Mouse (Mus musculus) gastrocnemius, adult 8-10 months (tissue): ENCODE data around the gene Pxn. TPM values are rescaled to one million over a fixed set of nuclear protein-coding genes. Genes with fewer than 3 reads are reported as not detected.
"Not testable (repeated sequence)": the region's sequence is repeated elsewhere in the genome, so short reads cannot be mapped to it uniquely, and the experiment has no call there.

ENCODE experiments used
- DNase-seq, 2 experiments: peaks; one replicate each; pipeline ENCODE4 v3.0.0; 2022; ENCODE audit warnings: low spot score in 2 of 2
- total RNA-seq, 4 experiments: library from RNA; stranded (reverse); gene quantifications; 2 replicates each; pipeline ENCODE4 v1.2.4; 2022

Pxn gene
- total RNA-seq, 4 experiments from 2014 or later, result 76.0 to 89.9 (median 78.1) TPM

DNA sequence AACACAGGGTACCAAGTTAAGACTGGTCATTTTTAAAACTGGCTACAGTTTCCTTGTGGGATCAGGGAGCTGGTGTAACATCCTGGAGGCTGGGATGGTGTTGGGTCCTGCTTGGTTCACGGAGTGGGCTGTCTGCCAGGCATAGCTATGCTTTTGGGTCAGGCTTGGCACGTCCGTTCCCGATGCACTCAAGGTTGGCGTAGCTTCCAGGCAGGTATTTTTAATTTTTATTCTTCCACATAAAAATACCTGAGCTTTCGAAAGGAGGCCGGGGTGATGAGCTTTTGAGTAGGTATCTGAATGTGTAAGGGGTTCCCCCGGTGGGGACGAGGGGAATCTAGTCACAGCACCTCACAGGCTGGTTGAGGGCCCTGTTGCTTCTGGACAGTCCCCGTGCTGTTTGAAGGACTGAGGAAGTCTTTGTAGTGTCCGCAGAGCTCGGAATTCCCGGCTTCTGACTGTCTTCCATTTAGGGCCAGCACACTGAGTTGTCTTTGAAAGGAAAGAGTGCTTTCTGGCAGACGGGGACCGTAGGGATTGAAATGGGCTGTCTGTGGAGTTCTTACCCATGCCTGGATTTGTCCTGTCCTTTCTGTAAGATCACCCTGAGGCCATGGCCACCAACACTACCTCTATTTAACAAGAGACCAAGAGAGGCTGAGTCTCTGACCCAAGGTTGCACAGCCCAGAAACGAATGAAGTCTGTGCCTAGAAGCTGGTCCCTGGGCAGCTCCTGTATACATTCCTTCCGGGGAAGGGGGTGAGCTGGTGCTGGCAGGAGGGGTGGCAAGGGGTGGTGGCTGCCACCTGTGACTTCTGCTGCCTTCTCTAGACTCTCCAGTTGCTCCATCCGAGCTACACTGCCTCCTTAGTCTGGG, 1.7 kb downstream of the Pxn start:
- DNase-seq, result no peak

GRCm38 (mm10) chr5:115508859-115509147, 2.3 kb downstream of the Pxn start:
- DNase-seq, result peak; percentile 54 to 67

DNA sequence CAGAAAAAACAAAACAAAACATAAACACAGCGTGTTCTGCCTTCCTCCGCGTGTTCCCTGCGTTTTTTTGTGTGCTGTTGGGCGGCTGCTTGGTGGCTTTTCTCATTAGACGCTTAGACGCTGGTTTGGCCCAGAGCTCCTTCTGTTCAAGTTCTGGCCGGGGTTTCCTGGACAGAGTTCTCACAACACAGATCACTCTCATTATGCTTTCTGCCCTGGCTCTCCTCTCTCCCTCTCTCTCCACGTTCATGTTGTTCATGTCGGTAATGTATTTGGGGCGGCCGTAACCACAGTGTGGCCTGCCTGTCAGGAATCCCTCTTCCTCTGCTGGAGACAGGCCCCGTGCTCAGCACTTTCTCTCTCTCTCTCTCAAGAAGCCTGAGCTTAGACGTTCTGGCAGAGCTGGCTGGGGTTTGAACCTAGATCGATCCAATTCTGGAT, 2.9 kb downstream of the Pxn start:
- DNase-seq, result peak in 1 of 2 experiments; percentile 40

DNA sequence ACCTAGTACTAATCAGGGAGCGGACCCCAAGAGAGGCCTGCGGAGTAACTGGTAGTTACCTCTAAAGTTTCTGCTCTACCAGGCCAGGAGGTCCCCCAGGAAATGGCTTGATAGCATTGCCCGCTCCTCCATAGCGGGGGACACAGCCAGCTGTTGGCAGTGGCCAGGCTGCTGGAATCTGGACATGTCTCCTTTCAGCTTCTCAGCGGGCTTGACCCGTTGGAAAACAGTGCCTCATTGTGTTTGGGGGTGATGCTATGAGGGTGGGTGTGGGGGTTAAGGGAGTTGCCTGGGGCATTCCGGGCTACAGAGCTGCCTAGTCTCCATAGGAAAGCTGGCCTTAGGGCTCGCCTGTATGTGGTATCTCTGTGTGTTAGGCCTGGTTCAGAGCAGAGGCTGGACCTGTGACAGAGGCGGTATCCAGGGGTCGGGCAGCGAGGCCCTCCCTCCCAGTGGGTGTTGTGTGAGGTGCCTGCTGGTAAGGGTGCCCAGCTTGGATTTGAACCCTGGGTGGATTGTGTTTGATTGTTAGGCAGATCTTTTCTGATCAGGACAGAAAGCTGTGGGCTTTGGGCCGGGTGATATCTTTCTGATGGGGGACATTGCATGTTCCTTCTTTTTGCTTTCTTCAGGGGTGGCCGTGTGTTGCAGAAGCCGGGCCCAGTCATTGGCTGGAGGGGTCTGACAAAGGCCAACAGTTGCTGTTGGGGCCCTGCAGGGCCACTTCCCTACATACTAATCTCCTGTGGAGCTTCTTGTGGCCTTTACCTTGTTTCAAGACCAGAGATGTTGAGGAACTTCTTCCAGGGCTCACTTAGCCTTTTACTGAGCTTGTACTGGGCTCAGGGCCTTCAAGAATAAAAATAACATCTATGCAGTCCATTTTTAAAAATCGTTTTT, 3.6 kb downstream of the Pxn start:
- no peak for DNase-seq

DNA sequence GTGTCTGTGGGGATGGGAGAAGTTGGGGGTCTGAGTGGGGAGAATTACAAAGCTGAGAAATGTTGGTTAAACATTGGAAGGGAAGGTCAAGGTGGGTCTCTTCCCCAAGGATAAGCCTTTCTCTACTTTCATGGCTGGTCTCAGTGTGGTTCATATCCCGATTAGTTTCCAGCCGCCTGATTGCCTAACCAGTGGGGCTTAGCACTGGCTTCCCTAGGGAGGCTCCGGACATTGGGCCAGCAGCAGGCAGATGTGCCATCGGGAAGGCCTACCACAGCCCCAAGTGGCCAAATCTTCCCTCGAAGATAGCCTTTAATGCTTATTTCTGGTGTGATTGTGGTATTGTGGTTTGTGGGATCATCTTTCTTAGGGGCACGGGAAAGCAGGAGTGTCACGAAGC, 5.9 kb downstream of the Pxn start:
- DNase-seq, result no peak

- DNase-seq, result no peak
Observed at GRCm38 (mm10) chr5:115513246-115513645, 6.8 kb downstream of the Pxn start.

- DNase-seq, result no peak
Observed at GRCm38 (mm10) chr5:115513721-115514120, 7.2 kb downstream of the Pxn start.

- no peak for DNase-seq
Observed at GRCm38 (mm10) chr5:115514346-115514745, 7.9 kb downstream of the Pxn start.

- peak; percentile 58 to 59 for DNase-seq
Observed at GRCm38 (mm10) chr5:115514896-115515587, 8.6 kb downstream of the Pxn start.

DNA sequence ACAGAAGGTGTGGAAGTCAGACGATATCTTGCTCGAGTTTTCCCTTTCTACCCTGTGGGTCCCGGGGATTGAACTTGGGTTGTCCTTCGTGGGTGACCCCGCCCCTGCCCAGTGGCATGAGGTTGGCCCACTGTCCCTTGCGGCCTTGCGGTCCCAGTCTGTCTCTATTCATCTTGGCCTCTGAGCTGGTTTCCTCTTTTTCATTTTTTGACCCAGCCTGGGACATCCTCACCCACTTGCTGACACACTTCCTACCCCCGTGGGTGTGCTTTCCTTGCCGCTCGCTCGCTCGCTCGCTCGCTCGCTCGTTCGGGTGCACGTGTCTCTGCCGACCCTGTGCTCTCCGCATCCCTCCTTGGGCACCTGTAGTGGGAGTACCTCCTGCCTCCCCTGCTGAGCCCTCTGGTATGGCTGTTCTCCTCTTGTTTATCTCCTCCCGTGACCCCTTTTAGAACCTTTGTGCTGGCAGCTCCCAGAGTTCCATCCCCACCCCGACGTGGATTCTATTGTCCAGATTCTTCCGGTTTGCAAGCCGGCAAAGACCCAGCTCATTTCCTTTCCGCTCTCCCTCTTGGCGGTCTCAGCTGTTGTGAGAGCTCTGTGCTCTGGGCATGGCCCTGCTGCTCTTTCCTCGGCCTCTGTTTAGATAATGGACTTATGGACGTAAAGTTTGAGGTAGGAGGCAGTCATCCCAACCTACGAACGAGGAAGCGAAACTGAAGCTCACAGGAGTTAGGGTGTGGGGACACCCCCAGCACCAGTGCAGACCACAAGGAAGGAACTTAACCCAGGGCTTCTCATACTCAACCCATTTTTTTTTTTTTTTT, 9.8 kb downstream of the Pxn start:
- no peak for DNase-seq

- DNase-seq, result no peak
Observed at GRCm38 (mm10) chr5:115516908-115517307, 10.4 kb downstream of the Pxn start.

DNA sequence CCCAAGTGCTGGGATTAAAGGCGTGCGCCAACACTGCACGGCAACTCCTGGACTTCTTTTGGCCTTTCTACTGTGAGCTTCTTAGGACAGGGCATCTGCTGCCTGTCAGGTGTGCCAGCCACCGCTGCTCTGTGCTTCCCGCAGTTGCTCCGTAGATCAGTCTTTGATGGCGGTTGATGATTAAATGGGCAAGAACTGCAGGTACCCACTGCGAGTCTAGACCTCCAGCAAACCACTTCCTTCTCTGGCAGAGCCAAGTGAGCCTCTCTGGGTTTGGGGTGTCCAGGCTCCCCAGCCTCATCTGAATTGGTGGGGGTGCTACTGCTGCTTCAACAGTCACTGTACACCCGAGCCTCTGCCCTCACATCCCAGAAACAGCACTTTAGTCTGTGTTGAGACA, 11.0 kb downstream of the Pxn start:
- no peak for DNase-seq

- DNase-seq, result not testable (repeated sequence)
Observed at GRCm38 (mm10) chr5:115518214-115518613, 11.7 kb downstream of the Pxn start.

GRCm38 (mm10) chr5:115520325-115520869, 13.9 kb downstream of the Pxn start:
- no peak for DNase-seq

GRCm38 (mm10) chr5:115521553-115522461, 15.3 kb downstream of the Pxn start:
- DNase-seq, result no peak

GRCm38 (mm10) chr5:115522531-115522930, 16.1 kb downstream of the Pxn start:
- no peak for DNase-seq

GRCm38 (mm10) chr5:115522981-115523499, 16.6 kb downstream of the Pxn start:
- no peak for DNase-seq

GRCm38 (mm10) chr5:115523971-115524370, 17.5 kb downstream of the Pxn start:
- DNase-seq, result no peak

DNA sequence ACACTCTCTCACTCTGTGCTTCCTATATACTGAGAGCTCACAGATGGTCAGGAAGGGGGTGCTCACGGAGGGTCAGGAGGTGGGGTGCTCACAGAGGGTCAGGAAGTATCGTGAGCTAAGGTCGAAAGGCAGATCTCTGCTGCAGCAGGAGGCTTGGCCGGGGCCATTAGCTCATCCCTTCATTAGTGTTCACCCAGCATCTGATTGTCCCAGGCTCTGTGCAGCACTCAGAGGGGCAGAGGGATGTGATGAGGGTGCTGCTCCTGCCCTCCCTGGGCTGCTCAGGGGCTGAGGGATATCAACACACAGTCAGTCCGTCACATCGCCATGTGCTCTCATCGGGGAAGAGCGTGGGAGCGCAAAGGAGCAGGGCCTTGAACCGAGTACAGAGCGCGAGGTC, 18.0 kb downstream of the Pxn start:
- no peak for DNase-seq
